Mouse (Mus musculus) thymus, adult 2 months (tissue): Measurements from ENCODE around the gene Lsg1. TPM values are rescaled to one million over a fixed set of nuclear protein-coding genes. Genes with fewer than 3 reads are reported as not detected.

ENCODE experiments used
- DNase-seq: peaks from one replicate; pipeline ENCODE4 v3.0.0; 2021
- H3K27ac ChIP-seq: fragments of 200-500 bp; 2 replicates; pipeline ENCODE4 v1.5.1; 2012; ENCODE audit warnings: low read length, control low read depth; ENCODE audit not compliant: control insufficient read depth, insufficient read depth
- H3K27me3 ChIP-seq: fragments of 200-500 bp; 2 replicates; pipeline ENCODE4 v1.6.1; 2012; ENCODE audit warnings: mild to moderate bottlenecking, low read length, moderate library complexity, mixed read lengths; ENCODE audit not compliant: control insufficient read depth, insufficient read depth
- H3K36me3 ChIP-seq: fragments of 200-500 bp; 2 replicates; pipeline ENCODE4 v1.6.1; 2012; ENCODE audit warnings: mild to moderate bottlenecking, low read length, moderate library complexity; ENCODE audit not compliant: control insufficient read depth, insufficient read depth
- H3K4me1 ChIP-seq: fragments of 200-500 bp; replicated peaks from 2 replicates; pipeline ENCODE4 v1.6.1; 2012; ENCODE audit warnings: low read length; ENCODE audit not compliant: control insufficient read depth, insufficient read depth
- H3K4me3 ChIP-seq: fragments of 200-500 bp; 2 replicates; pipeline ENCODE4 v1.5.1; 2012; ENCODE audit warnings: mild to moderate bottlenecking, low read length, control low read depth, moderate library complexity; ENCODE audit not compliant: control insufficient read depth, insufficient read depth
- CTCF ChIP-seq: fragments of 200-500 bp; IDR thresholded peaks from 2 replicates; pipeline ENCODE4 v1.5.1; 2012; ENCODE audit warnings: mild to moderate bottlenecking, control low read depth, low read length, moderate library complexity, borderline replicate concordance; ENCODE audit not compliant: control insufficient read depth, poor library complexity, insufficient read depth; ENCODE audit errors: extremely low read depth
- POLR2A ChIP-seq: fragments of 200-500 bp; IDR thresholded peaks from 2 replicates; pipeline ENCODE4 v1.6.1; 2012; ENCODE audit warnings: mild to moderate bottlenecking, low read length, control low read depth, moderate library complexity; ENCODE audit not compliant: control insufficient read depth, poor library complexity, insufficient read depth; ENCODE audit errors: extremely low read depth
- WGBS: fragments of 180-500 bp; shearing (Covaris S2); methylation state at CpG from one replicate; pipeline ENCODE4 v1.1.7; 2018; 5-methylcytosine and 5-hydroxymethylcytosine counted together
- polyA plus RNA-seq: library from polyadenylated mRNA; depleted of rRNA; stranded (reverse); fragments of >200 nt; gene quantifications from 2 replicates; pipeline ENCODE4 v1.2.3, GENCODE M21; 2012

Gene Lsg1
- polyA plus RNA-seq, 1 experiment, result 20.0 TPM

DNA sequence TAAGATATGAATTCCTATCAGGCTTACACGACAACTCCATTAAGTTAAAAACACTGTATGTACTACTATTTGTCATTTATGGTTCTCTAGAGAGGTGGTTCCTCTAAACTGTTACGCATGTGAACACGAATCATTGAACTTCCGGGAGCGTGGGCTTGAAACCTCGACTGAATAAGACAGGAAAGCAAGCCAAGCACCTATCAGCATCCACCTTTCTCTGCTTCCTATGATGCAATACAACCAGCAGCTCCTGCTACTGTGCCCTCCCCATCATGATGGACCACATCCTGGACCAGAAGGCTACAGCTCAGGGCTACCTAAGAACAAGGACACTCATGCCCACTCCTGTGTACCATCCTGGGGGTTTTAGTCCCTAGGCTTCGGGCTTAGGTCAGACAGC lies 36.3 kb upstream of the Lsg1 start:
- no peak for DNase-seq
- Histone ChIP-seq H3K4me3 (no peak overlapping the region), H3K27ac (no peak overlapping the region), H3K27me3 (no peaks in the 10 kb centered on the region), H3K36me3 (no peaks in the 10 kb centered on the region), H3K4me1 (peaks cover 9% of the 10 kb centered on the region)
- TF ChIP-seq POLR2A (no peak), CTCF (no peak)
- 55% methylated on average over 7 of the region's 7 CpGs for WGBS

DNA sequence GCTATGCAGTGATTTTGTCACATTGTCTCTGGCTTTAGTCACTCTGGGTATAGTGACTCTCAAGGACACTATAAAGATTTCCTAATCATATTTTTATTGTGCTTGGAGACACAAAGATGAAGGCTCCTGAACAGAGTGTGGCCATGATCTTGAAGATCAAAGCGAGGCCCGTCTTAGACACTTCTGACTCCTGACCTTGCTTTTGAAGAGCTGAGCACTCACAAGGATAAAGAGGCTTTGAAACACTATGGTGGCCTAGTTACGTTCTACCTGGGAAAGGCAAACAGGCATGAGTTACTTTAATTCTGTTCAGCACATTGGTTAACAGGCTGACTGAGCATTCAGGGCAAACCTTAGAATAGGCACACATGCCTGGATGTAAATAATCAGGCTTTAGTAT lies 28.9 kb upstream of the Lsg1 start:
- 96% methylated on average over 3 of the region's 3 CpGs for WGBS
- no peaks in the 10 kb centered on the region for H3K36me3 ChIP-seq

DNA sequence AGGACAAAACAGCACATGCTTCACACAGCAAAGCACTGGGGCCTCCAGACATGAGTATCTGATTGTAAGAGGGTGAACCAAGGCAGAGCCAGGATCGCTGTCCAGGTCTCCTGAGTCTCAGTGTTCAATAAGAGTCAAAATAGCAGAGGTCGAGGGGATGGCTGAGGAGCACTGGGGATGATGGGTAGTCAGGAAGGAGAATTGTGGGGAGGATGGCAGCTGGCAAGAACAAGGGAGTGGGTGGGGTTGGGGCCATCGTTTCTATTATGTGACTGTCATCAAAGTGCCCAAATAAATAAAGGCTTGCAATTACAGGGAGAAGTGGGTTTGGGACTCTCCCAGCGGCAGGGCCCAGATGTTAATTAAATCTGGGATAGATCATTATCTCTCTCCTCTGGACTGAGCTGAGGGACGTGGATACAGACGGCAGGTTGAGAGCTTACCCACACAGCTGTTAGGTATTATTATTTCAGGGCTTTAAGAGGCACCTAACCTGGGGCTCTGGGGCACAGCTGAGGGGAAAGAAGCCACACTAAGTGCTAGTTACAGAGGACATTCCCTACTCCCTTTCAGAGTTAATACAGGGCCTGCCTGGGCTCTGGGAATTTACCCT lies 27.4 kb upstream of the Lsg1 start:
- H3K4me3 ChIP-seq, result no peak overlapping the region

More for the DNA sequence above, 28.9 kb upstream of the Lsg1 start:
- TF ChIP-seq CTCF (no peak), POLR2A (no peak)
- H3K4me3 ChIP-seq, result no peak overlapping the region
- DNase-seq, result no peak
- no peaks in the 10 kb centered on the region for H3K27me3 ChIP-seq
- H3K4me1 ChIP-seq, result 0 out of 2 replicates have a peak, but pooled peaks cover 4% of the 10 kb centered on the region
- H3K27ac ChIP-seq, result no peak overlapping the region

DNA sequence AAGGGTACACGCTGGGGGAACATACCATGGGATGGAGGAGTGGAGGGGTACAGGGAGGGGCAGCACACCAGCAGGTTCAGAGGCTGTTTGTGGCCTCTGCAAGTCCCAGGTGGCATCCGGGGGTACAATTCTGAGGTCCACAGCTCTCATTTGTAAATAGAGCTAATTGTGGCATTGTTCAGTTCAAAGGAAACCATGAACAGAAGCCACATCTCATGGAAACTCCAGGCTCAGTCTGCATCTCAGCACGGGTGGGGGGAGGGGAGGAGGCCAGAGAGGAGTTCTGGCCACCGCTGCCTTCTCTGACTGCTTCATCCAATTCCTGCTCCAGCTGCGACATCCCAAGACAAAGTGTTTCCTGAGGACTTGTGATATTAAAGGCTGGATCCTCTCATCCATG lies 26.7 kb upstream of the Lsg1 start:
- Histone ChIP-seq H3K36me3 (no peaks in the 10 kb centered on the region), H3K4me3 (no peak overlapping the region), H3K4me1 (0 out of 2 replicates have a peak, but pooled peaks cover 4% of the 10 kb centered on the region), H3K27ac (no peak overlapping the region), H3K27me3 (no peaks in the 10 kb centered on the region)
- 35% methylated on average over 5 of the region's 5 CpGs for WGBS
- TF ChIP-seq CTCF, result no peak
- TF ChIP-seq POLR2A, result no peak
- no peak for DNase-seq

More for the DNA sequence above, 27.4 kb upstream of the Lsg1 start:
- no peak for TF ChIP-seq POLR2A
- TF ChIP-seq CTCF, result no peak
- no peak for DNase-seq
- Histone ChIP-seq H3K36me3 (no peaks in the 10 kb centered on the region), H3K4me1 (0 out of 2 replicates have a peak, but pooled peaks cover 4% of the 10 kb centered on the region), H3K27ac (no peak overlapping the region), H3K27me3 (no peaks in the 10 kb centered on the region)
- 64% methylated on average over 6 of the region's 6 CpGs for WGBS

DNA sequence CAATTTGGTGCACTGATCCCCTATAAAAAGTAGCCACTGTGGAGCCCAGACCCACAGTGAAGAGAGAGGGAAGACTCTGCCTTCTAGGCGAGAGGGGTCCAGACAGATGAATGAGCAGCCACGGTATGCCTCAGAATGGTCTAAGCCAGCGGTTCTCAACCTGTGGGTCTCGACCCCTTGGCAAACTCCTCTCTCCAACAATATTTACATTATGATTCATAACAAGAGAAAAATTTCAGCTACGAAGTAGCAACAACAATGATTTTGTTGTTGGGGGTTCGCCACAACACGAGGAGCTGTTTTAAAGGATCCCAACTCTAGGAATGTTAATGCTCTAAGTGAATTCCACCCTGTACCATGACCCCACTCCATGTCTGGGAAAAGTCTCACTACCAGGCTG lies 25.7 kb upstream of the Lsg1 start:
- H3K36me3 ChIP-seq, result no peaks in the 10 kb centered on the region
- no peaks in the 10 kb centered on the region for H3K27me3 ChIP-seq
- TF ChIP-seq CTCF (no peak), POLR2A (no peak)
- no peak overlapping the region for H3K4me3 ChIP-seq
- no peak for DNase-seq
- 0 out of 2 replicates have a peak, but pooled peaks cover 4% of the 10 kb centered on the region for H3K4me1 ChIP-seq
- WGBS, result 96% methylated on average over 7 of the region's 7 CpGs
- no peak overlapping the region for H3K27ac ChIP-seq

DNA sequence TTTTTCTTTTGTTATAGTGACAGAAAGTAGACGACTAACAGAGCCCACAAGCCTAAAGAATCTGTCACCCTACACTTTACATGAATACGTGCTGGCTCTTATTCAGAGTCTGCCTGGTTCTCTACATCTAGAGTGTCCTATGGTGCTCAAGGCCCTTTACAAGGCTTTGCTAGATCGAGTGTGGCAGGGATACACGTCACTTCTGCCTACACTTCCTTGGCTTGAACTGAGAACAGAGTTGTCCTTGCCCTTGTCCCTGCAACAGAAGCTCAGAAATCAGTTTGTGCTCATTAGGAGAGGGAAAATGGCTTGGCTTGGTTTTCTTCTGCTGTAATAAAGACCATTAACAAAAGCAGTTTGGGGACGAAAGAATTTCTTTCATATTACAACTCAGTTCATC lies 23.9 kb upstream of the Lsg1 start:
- Histone ChIP-seq H3K27ac (no peak overlapping the region), H3K27me3 (no peaks in the 10 kb centered on the region), H3K4me1 (0 out of 2 replicates have a peak, but pooled peaks cover 4% of the 10 kb centered on the region), H3K36me3 (no peaks in the 10 kb centered on the region), H3K4me3 (no peak overlapping the region)
- 91% methylated on average over 5 of the region's 5 CpGs for WGBS
- no peak for DNase-seq
- TF ChIP-seq POLR2A (no peak), CTCF (no peak)

DNA sequence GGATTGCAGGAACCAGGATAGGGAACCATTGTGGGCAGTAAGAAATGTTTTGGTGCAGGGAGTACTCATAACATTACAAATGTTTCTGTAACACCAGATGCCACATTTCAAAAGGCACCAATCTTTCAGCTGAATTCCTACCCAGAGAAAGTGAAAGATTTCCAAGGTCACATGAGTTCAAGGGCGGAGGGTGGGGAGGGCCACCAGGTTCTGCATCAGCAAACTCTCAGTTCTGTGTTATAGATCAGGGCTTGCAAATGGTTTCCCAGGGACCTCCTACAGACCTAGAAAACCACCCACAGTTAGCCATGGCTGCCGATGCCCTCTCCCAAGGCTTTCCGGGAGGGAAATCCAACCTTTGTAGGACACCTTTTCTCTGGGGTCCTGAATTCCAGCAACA lies 20.5 kb upstream of the Lsg1 start:
- Histone ChIP-seq H3K4me3 (no peak overlapping the region), H3K27ac (no peak overlapping the region), H3K27me3 (no peaks in the 10 kb centered on the region), H3K36me3 (no peaks in the 10 kb centered on the region), H3K4me1 (peaks cover 8% of the 10 kb centered on the region)
- DNase-seq, result no peak
- 91% methylated on average over 3 of the region's 3 CpGs for WGBS
- TF ChIP-seq POLR2A (no peak), CTCF (no peak)
